Mouse (Mus musculus): ENCODE results near the gene Nif3l1.

Gene Nif3l1

DNA sequence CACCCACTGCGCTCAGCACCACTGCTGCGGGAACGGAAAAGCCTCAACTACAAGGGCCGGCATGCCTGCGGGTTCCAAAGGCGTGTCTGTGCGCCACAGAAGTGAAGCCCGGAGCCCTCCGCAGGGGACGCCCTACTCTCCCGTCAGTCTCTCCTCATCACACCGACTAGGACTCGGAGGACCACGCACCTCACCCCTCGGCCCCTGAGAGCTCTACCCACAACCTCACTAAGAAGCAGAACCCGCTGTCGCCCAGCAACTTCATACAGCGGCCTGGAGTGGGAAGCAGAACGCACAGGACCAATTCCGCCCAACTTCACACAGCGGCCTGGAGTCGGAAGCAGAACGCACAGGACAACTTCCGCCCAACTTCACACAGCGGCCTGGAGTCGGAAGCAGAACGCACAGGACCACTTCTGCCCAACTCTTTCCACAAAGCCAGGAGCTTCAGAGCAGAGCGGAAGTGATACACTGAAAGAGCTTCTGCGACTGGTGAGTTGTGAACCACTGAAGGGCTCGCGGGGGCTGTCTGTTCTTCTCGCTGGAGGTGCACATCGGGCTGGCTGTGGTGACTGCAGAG, at the start of gene Nif3l1, which contains the start of gene Ppil3:
Gene Nif3l1, plus strand, starts transcription at position 9 of the 580 bp plus-strand sequence.
Gene Ppil3, minus strand, starts transcription at position 344 of the 580 bp plus-strand sequence.
- peak; percentile 91 for DNase-seq

DNA sequence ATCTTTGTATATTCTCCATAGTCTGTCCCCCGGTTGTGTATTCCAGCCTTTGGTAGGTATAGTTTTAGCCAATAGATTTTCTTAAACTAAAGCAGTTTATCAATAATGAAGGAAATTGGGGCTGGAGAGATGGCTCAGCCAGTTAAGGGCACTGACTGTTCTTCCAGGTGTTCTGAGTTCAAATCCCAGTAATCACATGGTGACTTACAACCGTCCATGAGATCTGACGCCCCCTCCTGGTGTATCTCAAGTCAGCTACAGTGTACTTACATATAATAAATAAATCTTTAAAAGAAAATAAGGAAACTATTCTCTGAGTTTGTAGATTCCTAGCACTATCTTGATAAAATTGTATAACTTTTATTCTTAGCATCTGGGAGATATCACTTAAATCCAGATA, 49.6 kb upstream of the Nif3l1 start:
- DNase-seq, result no peak

DNA sequence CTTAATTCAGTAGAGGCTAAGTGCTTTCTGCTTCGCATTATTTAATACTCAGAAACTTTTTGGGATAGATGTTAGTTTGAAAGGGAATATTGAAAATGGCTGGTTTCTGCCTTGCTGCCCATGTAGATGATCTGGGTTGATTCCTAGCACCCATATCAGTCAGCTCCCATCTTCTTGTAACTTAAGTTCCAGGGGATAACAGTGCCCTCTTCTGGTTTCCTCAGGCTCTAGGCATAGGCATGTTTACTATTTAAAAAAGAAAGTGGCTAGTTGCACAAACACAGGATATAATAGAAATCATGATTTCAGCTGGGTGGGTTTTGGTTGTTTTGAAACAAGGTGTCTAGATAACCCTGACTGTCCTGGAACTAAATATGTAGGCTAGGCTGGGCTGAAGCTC, 48.8 kb upstream of the Nif3l1 start:
- no peak for DNase-seq

DNA sequence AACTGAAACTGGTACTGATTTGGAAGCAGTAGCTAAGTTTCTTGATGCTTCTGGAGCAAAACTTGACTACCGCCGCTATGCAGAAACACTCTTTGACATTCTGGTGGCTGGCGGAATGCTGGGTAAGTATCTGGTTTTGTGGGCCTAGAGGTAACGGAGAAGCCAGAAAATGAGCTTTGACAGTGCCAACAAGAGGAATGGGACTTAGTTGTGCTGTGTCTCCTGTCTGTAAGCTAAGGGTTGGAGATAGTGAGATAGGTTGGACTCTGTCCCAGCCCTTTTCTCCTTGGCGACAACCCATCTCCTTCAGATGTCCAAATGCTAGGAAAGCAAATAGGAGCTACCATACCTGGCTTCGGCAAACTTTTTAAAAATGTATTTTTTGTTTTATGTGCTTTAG, 47.2 kb upstream of the Nif3l1 start:
- DNase-seq, result no peak

DNA sequence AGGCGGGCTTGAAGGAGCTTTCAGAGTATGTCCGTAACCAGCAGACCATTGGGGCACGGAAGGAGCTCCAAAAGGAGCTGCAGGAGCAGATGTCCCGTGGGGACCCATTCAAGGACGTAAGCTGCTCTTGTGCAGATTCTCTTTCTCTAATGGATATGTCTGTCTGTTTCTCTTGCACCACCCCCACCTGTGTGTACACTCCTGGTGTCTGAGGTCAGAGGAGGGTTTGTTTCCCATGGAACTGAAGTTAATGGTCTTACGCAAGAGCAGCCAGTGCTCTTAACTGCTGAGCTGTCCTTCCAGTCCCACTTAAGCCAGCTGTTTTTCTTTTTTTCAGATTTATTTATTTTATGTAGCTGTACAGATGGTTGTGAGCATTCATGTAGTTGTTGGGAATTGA, 43.6 kb upstream of the Nif3l1 start:
- no peak for DNase-seq

DNA sequence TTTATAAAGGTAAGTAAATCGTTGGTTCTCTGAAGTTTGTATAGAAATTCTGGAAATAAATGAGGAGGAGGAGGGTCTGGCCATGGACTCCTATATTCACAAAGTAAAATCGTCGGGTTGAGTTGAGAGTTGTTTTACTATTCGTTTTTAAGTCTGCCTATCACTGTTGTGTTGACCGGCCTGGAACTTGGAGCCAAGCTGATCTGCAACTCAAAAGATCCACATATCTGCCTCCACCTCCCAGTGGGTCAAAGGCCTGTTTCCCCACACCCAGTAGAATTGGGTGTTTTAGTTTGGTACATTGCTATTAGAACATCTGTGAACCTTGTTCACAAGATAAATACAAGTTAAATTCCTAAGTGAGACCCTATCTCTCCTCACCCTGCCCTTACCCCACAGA, 41.2 kb upstream of the Nif3l1 start:
- DNase-seq, result no peak

DNA sequence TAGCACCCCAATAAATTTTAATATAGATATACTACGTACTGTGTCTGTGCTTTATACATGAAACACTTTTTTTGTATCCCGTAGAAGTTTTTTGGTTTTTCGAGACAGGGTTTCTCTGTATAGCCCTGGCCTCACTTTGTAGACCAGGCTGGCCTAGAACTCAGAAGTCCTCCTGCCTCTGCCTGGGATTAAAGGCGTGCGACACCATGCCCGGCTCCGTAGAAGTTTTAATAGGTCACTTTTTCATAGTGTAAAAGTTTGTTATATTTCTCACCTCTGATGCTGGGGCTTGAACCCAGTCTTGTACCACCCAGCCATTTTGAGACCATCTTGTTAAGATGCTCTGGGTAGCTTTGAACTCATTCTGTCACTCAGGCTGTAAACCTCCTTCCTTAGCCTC, 37.6 kb upstream of the Nif3l1 start:
- no peak for DNase-seq

DNA sequence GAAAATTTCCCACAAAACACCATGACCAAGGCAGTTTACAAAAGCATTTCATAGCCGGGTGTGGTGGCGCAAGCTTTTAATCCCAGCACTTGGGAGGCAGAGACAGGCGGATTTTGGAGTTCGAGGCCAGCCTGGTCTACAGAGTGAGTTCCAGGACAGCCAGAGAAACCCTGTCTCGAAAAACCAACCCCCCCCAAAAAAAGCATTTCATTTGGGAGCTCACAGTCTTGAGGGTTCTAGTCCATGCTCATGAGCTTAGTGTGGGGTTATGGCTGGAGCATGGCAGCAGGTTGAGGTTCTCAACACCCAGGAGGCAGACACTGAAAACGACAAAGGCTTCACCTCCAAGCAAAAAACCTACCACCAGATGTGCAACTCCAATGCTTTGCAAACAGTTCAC, 36.8 kb upstream of the Nif3l1 start:
- DNase-seq, result no peak

DNA sequence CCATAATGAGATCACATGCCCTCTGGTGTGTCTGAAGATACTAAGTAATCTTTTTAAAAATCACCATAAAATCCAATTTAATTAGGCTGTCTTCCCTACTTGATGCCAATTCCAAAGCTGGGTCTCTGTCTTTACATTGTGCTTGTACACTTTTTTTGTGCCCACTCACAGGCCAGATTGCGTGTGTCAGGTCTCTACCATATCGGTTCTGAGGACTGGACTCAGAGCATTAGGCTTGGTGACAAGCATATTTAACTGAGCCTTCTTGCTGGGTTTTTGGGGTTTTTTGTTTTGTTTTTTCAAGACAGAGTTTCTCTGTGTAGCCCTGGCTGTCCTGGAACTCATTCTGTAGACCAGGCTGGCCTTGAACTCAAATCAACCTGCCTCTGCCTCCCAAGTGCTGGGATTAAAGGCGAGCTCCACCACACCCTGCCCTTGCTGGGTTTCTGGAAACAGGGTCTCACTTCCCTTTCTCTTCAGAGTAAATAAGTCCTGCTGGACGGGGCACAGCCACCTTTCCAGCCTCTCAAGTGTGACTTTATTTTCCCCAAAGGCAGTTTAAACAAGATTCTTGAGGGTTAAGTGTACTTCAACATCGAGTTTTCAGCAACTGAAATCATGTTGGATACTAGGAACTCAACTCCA, 35.3 kb upstream of the Nif3l1 start:
- DNase-seq, result no peak

DNA sequence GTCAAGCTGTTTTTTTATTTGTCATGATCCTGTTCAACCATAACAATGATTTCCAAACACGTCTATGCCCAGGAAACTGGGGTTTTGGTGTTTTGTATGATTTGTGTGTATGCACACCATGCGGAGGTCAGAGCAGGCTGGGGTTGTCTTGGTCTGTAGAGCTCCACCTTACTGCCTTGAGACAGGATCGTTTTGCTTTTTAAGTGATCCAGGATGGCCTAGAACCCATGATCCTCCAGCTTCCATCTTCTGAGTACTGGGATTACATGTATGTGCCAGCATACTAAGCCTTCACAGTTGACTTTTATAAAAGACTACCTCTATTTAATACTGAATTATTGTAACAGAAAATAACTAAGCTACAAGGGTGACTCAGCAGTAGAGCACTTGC, 34.8 kb upstream of the Nif3l1 start:
- DNase-seq, result no peak

DNA sequence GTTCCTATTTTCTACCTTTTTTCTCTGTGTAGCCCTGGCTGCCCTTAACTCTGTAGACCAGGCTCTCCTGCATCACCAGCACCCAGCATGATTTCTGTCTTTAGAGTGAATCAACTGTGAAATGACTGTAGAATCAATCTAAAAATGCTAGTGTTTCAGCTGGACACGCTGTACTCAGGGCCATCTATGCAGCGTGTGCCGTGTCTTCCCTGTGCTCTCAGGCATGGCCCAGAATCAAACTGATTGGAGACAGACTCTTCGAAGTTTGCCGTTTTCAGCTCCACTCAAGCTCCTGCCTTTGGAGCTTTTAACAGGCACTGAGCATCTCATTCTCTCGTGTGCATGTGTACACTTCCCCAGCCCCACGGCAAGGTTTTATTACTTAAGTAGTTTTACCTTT, 34.2 kb upstream of the Nif3l1 start:
- DNase-seq, result no peak

DNA sequence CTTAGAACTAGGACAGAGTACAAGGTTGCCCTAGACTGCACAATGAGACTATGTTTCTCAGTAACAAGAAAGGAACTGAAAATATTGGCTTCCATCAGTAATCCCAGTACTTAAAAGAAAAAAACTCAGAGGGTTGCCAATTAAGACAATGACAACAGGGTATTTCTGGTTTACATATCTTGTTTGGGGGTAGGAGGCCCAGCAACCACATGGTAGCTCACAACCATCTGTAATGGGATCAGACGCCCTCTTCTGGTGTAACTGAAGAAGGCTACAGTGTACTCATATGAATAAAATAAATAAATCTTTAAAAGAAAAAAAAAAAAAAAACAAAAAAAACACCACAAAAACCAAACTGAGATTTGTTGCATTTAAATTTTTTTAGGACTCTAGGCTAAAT, 29.5 kb upstream of the Nif3l1 start:
- DNase-seq, result no peak

DNA sequence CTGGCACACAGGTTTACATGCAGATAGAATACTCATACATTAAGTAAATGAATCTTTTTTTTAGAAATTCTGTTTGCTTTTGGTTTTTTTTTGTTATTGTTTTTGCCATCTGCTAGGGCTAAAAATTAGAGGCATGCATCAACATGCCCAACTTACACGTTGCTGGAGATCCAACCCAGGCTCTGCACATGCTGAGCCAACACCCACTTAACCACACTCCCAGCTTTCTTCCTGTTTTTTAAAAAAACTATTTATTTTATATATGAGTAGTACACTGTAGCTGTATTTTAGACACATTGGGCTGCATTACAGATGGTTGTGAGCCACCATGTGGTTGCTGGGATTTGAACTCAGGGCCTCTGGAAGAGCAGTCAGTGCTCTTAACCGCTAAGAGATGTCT, 28.9 kb upstream of the Nif3l1 start:
- no peak for DNase-seq

DNA sequence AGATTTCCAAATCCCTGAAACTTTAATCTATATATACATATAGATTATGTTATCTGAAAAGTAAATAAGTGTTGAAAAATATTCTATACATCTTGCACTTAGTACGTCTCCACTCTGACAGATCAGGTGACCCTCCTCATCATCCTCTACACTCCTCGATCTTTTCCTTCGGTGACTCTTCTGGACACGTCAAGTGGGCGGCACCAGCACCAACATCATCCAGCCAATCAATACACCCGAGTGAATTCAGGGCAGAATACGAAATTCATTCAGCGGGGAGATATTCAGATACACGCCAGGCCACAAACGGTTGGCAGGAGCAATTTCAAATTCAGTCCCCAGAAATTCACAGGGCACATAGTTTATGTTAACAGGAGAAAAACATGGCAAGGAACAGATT, 24.9 kb upstream of the Nif3l1 start:
- DNase-seq, result no peak

DNA sequence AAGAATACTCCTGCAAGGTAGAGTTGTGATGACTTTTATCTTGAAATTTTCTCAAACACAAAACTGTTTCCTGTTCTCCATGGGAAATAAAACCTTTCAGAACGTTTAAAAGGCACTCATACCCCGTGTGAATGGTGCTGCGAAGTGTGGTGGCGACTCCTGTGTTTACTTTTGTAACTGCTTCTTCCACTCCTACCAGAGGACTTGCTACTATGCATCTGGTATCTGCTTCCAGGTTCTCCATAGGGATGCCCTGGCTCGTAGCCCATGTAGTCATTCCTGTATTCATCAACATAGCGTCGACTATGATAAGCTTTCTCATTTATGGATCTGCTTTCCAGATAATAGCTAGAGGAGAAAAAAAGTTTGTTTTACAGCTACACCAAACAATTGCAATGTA, 24.0 kb upstream of the Nif3l1 start:
- DNase-seq, result no peak

DNA sequence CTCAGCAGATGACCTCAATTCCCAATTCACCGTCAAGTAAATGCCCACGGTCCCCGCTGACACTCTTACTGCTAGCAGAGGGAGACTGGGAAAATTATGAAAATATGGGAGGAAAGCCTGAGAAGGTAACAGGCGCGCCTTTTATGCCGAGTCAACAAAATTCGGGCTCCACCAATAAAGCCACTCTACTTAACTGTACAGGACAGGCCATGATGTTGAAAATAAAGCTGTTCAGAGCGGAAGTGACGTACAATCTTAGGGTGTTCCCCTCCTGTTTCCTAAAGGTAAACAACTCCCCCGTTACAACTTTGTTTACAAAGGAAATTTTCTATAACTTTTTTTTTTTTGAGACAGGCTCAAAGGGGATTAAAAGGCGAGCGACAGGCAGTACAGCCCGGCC, 22.1 kb upstream of the Nif3l1 start:
- DNase-seq, result peak; percentile 72

DNA sequence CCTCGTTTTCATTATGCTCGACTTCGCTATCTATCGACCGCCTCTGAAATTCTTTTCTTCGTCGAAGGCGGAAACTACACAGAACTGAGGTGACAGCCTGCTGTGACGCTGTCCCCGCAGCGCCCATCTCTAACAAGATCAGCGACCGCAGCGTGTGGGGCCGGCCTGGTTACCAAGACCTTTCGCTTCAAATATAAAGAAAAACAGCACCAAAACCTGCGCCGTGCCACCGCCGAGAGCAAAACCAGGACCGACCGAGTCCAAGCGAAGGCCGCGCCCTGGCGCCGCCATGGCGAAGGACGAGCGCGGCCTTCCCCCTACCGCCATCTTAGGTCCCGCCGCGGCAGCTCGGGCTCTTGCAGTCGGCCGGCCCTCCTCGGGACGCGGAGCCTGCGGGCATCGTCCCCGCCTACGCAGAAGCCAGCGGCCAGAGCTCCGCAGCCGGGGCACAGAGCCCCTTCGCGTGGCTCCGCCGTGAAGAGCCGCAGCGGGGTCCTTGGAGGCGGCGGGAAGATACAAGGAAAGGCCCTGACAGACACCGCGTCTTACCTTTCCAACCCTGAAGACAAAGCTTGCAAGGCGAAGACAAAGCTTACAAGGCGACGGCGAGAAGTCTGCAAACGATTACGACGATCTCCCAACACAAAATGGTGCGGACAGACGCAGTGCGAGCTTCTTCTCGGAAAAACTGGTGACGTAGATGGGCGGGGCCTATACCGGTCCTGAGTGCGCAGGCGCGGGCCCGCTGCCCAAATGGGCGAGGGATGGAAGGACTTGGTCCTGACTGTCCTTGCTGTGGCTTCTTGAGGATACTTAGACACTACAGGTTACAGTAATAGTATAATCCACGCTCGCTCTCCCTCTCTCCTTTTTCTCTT, 21.3 kb upstream of the Nif3l1 start, which contains the start of gene Clk1:
Gene Clk1, minus strand, starts transcription at position 696 of the 878 bp plus-strand sequence.
- peak; percentile 98 for DNase-seq

DNA sequence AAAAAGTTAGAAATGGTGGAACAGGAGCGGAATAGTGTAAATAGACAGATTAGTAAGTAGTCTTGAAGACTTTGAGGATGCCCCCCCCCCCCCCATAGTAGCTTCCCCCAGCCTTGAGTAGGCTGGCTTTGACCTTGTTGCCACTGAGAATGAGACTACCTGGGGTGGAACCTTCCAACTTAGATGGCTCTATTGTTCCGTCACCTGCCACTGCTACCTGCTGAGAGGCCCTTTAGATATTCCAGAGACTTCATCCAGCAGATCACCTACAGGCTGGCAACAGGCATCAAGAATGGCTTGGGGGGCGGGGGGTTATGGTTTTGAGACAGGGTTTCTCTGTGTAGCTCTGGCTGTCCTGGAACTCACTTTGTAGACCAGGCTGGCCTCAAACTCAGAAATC, 20.4 kb upstream of the Nif3l1 start:
- DNase-seq, result no peak

DNA sequence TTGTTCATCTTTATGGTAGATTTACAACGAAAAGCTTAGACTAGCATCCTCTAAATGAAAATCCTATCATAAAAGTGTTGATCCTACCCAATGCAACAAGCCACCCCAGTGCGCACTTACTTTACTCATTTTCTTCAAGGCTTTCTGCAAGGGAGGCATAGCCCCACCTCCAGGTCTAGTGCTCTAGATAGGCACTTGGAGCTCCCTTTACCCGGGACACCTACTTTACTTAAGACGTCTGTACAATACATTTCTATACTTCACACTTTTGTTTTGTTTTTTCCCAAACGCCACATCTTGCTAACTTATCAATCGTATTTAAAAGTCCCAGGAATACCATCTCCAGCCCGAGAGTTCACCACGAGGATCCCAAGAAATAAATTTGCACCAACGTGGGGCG, 260 bp upstream of the Nif3l1 start:
- DNase-seq, result no peak

DNA sequence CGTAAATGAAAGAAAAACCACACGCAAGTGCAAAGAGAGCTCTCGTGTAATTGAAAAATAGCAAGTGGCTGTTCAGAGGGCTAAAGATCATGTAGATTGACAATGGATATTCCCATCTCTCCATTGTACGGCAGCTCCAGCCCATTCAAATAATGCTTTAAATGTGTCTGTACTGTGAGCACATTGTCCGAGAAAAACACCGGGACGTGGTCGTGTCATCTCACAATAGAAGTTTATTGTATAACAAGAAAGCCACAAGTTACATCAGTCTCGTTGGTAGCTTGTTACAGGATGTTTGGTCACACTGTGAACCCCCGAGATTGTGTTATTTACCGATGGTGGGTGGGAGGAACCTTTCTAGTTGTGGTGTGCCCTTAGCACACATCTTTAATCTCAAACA, 910 bp downstream of the Nif3l1 start:
- no peak for DNase-seq

DNA sequence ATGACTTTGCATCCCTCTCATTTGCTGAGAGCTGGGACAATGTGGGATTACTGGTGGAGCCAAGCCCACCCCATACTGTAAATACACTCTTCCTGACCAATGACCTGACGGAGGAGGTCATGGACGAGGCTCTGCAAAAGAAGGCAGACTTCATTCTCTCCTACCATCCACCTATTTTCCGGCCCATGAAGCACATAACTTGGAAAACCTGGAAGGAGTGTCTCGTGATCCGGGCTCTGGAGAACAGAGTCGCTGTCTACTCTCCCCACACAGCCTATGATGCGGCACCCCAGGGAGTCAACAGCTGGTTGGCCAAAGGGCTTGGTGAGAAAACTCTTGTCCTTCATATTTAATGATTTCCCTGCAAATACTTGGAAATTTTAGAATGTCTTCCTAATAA, 2.8 kb downstream of the Nif3l1 start:
- DNase-seq, result peak; percentile 61

DNA sequence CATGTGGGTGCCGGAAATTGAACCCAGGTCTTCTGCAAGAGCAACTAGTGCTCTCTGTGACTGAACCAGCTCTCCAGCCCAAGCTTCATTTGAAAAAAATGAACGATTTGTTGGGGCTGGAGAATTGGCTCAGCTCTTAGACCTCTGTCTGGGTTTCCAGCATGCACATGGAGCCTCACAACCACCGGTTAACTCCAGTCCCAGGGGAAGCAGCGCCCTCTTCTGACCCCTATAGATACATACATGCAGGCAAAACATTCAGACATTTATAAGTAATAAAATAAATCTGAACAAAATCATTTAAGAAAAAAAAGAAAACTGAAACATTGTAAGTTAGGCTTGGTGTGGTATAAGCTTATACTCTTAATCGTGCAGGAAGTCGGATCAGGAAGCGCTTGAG, 3.4 kb downstream of the Nif3l1 start:
- DNase-seq, result no peak

DNA sequence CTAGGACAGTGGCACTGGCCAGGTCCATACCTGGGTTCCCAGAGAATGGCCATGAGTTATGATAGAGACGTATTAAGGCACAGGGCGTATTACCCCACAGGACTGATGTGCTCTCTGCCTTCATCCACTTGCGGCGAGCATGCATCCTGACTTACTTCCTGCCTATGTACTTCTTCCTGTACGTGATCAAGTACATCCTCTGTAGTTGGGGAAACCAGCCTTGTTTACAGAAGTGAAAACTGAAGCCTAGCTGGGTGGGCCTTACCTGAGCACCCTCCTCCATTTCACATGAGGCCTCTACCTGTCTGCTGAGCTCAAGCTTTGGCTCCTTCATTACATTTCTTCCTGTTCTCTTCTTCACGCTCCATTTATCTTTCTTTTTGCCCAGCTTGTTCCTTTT, 9.4 kb downstream of the Nif3l1 start:
- DNase-seq, result no peak

DNA sequence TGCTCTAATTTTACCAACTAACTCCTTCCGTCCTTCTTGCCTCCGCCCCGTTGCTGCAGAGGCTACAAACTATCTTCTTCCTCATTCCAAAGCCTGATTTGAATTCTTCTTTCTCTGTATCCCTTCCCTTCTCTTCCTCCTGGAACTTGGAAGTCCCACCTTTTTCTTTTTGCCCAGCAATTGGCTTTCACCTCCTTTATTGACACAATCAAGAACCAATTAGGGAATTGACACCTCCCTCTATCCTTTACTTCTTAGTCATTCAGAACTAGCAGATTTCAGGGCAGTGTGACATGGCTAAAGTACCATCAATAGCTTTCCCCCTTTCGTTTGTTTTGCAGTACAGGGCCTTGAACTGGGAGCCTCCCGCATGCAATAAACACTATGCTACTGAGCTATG, 13.2 kb downstream of the Nif3l1 start:
- DNase-seq, result no peak
